Mouse (Mus musculus) c-Kit-positive CD71-positive TER-119-negative erythroid progenitor cells, embryonic 14.5 days (primary cell): ENCODE results near the gene Bmp2.

Experiments used
- DNase-seq: peaks from one replicate; pipeline ENCODE4 v3.0.0-alpha.2; 2013; ENCODE audit warnings: low read depth

Bmp2 gene

GRCm38 (mm10) chr2:133552031-133552841 lies at the start of gene Bmp2:
Gene Bmp2, plus strand, starts transcription at chr2:133552159.
- no peak for DNase-seq

- no peak for DNase-seq
Measured at GRCm38 (mm10) chr2:133505678-133506077, 46.3 kb upstream of the Bmp2 start.

- DNase-seq, result no peak
Measured at GRCm38 (mm10) chr2:133507045-133507444, 44.9 kb upstream of the Bmp2 start.

GRCm38 (mm10) chr2:133509141-133509540 lies 42.8 kb upstream of the Bmp2 start:
- DNase-seq, result no peak

GRCm38 (mm10) chr2:133511011-133511779 lies 40.8 kb upstream of the Bmp2 start:
- DNase-seq, result no peak

- DNase-seq, result no peak
Measured at GRCm38 (mm10) chr2:133516331-133517046, 35.5 kb upstream of the Bmp2 start.

GRCm38 (mm10) chr2:133517867-133518266 lies 34.1 kb upstream of the Bmp2 start:
- DNase-seq, result no peak

GRCm38 (mm10) chr2:133521193-133521592 lies 30.8 kb upstream of the Bmp2 start:
- no peak for DNase-seq

GRCm38 (mm10) chr2:133522121-133522520 lies 29.8 kb upstream of the Bmp2 start:
- no peak for DNase-seq

- DNase-seq, result no peak
Measured at GRCm38 (mm10) chr2:133525621-133526181, 26.3 kb upstream of the Bmp2 start.

GRCm38 (mm10) chr2:133529396-133529795 lies 22.6 kb upstream of the Bmp2 start:
- no peak for DNase-seq

- DNase-seq, result no peak
Measured at GRCm38 (mm10) chr2:133533073-133533472, 18.9 kb upstream of the Bmp2 start.

- no peak for DNase-seq
Measured at GRCm38 (mm10) chr2:133535481-133535880, 16.5 kb upstream of the Bmp2 start.

GRCm38 (mm10) chr2:133536812-133537211 lies 15.1 kb upstream of the Bmp2 start:
- no peak for DNase-seq

GRCm38 (mm10) chr2:133540702-133541101 lies 11.3 kb upstream of the Bmp2 start:
- DNase-seq, result no peak

GRCm38 (mm10) chr2:133550238-133550682 lies 1.7 kb upstream of the Bmp2 start:
- peak; percentile 29 for DNase-seq

- no peak for DNase-seq
Measured at GRCm38 (mm10) chr2:133552842-133553465, 995 bp downstream of the Bmp2 start.

GRCm38 (mm10) chr2:133553911-133554285 lies 1.9 kb downstream of the Bmp2 start:
- no peak for DNase-seq

- no peak for DNase-seq
Measured at GRCm38 (mm10) chr2:133554286-133555021, 2.5 kb downstream of the Bmp2 start.

- no peak for DNase-seq
Measured at GRCm38 (mm10) chr2:133564248-133564886, 12.4 kb downstream of the Bmp2 start.

GRCm38 (mm10) chr2:133565424-133565823 lies 13.5 kb downstream of the Bmp2 start:
- DNase-seq, result no peak
